Mouse (Mus musculus) liver, embryonic 14.5 days (tissue): Measurements from ENCODE around the gene Zfp2.

ENCODE experiments used
- CTCF ChIP-seq: IDR thresholded peaks from 2 replicates; pipeline ENCODE4 v1.5.1; 2016; ENCODE audit warnings: antibody characterized with exemption, low read depth, control low read depth
- EP300 ChIP-seq: IDR thresholded peaks from 2 replicates; pipeline ENCODE4 v1.6.1; 2016; ENCODE audit warnings: antibody characterized with exemption, low read depth

- TF ChIP-seq CTCF (no peak), EP300 (no peak)
These were observed 66.7 kb downstream of the Zfp2 start for GRCm38 (mm10) chr11:50849310-50849709.
